Mouse (Mus musculus): ENCODE measurements at regions not wholly inside any gene's neighbourhood (a gene's known extent, or its start where the extent isn't known, plus 50 kb on each side); places are given as distances from the start of the nearest gene placed in this dataset.

GRCm38 (mm10) chr10:95102981-95103380, 158.3 kb upstream of the Plxnc1 start:
- TF ChIP-seq EP300 (IDR thresholded peaks at IDR 0.05; ENCODE audit: insufficient read depth, low read depth, low read length) (no peak), CTCF (IDR thresholded peaks at IDR 0.05; ENCODE audit: low read depth, low read length) (no peak)

Data from ES-Bruce4 (cell line).